Mouse (Mus musculus): ENCODE results near the gene Nup62.

GRCm38 (mm10) chr7:44820525-44820924 is 4.6 kb downstream of the Nup62 start:
- TF ChIP-seq CTCF (IDR thresholded peaks at IDR 0.05; ENCODE audit: low read depth), result no peak
- no peak for TF ChIP-seq EP300 (optimal IDR thresholded peaks at IDR 0.05)
